47 mouse cellular contexts compared by ENCODE assay signal in the genomic region with DNA sequence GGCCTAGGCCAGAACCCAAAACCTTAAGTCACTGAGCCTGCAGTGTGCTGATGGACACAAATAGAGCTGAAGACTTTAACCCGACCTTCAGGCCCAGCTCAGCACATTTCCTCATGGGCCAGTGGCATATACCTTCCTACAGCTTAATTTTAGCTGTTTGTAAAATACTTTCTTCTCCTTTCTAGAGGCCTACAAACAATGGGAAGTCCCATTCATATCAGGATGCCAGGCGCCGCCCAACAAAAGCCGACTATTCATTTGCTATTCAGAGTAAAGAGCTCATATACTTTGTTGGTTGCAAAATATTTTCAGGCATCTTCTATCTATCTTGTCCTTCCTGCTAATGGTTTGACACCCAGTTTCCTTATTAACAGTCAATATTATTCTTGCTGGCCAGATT. TPM values are rescaled to one million over a fixed set of nuclear protein-coding genes. Genes with fewer than 3 reads are reported as not detected.
"Had no signal": no experiment of that assay in that cellular context is flagged by ENCODE, and none has a peak within 500 bp of the region (broad histone marks: within the 10 kb centered on the region; RNA-seq: fewer than 3 reads in every experiment).

No protein-coding gene starts in this region.

- H3K4me3 ChIP-seq: heart, embryonic 12.5 days; heart, embryonic 13.5 days; heart, embryonic 15.5 days; hindbrain, embryonic 10.5 days; hindbrain, embryonic 12.5 days; hindbrain, embryonic 13.5 days; hindbrain, embryonic 15.5 days; intestine, embryonic 15.5 days; kidney, embryonic 15.5 days; layer of hippocampus, adult 2 months; left cerebral cortex, adult 2 months had no signal

- H3K9ac ChIP-seq: heart, embryonic 12.5 days; heart, embryonic 13.5 days; heart, embryonic 15.5 days; hindbrain, embryonic 12.5 days; hindbrain, embryonic 13.5 days; hindbrain, embryonic 14.5 days; hindbrain, embryonic 15.5 days; intestine, embryonic 15.5 days; kidney, embryonic 15.5 days had no signal

- H3K36me3 ChIP-seq: heart, embryonic 12.5 days; heart, embryonic 13.5 days; heart, embryonic 15.5 days; hindbrain, embryonic 10.5 days; hindbrain, embryonic 12.5 days; hindbrain, embryonic 13.5 days; hindbrain, embryonic 15.5 days; intestine, embryonic 15.5 days; kidney, embryonic 15.5 days had no signal

- DNase-seq: heart, postnatal 10 days; heart, postnatal 14 days; heart, postnatal 36 days; kidney, adult 11 months; kidney, adult 18-20 months; kidney, adult 2 months; kidney, adult 8-10 months; kidney, adult 9 months; kidney, postnatal 10 days; kidney, postnatal 14 days; kidney, postnatal 25 days; kidney, postnatal 36 days; kidney, postnatal 4 days; layer of hippocampus, adult 9-11 months; layer of hippocampus, postnatal 36 days had no signal

- H3K9me3 ChIP-seq: heart, embryonic 12.5 days; heart, embryonic 13.5 days; heart, embryonic 15.5 days; hindbrain, embryonic 10.5 days; hindbrain, embryonic 12.5 days; hindbrain, embryonic 13.5 days; hindbrain, embryonic 15.5 days; intestine, embryonic 15.5 days; kidney, embryonic 15.5 days had no signal

- H3K27me3 ChIP-seq: heart, embryonic 12.5 days; heart, embryonic 13.5 days; heart, embryonic 15.5 days; hindbrain, embryonic 12.5 days; hindbrain, embryonic 13.5 days; hindbrain, embryonic 15.5 days; intestine, embryonic 15.5 days; kidney, embryonic 15.5 days had no signal

- H3K27ac ChIP-seq: heart, embryonic 13.5 days; heart, embryonic 15.5 days; hindbrain, embryonic 10.5 days; hindbrain, embryonic 12.5 days; hindbrain, embryonic 13.5 days; hindbrain, embryonic 14.5 days; hindbrain, embryonic 15.5 days; hindbrain, postnatal 0 days; intestine, embryonic 15.5 days; kidney, embryonic 15.5 days; kidney, postnatal 0 days; layer of hippocampus, adult 2 months; left cerebral cortex, adult 2 months had no signal

- H3K4me1 ChIP-seq: heart, embryonic 12.5 days; heart, embryonic 13.5 days; heart, embryonic 15.5 days; hindbrain, embryonic 10.5 days; hindbrain, embryonic 12.5 days; hindbrain, embryonic 13.5 days; hindbrain, embryonic 15.5 days; intestine, embryonic 15.5 days; kidney, embryonic 15.5 days had no signal

RNA-seq across cellular contexts. Expression of a gene that starts 40.8 kb away (rescaled TPM):
- total RNA-seq: hematopoietic stem cell, adult 5-6 weeks; hindbrain, postnatal 0 days; layer of hippocampus, adult 2 months; layer of hippocampus, adult 8-10 months; layer of hippocampus, postnatal 10 days; layer of hippocampus, postnatal 14 days; layer of hippocampus, postnatal 25 days; layer of hippocampus, postnatal 36 days; left cerebral cortex, adult 18-20 months; left cerebral cortex, adult 2 months; left cerebral cortex, adult 8-10 months; left cerebral cortex, postnatal 10 days had no signal
- polyA plus RNA-seq: heart, embryonic 12.5 days; heart, embryonic 13.5 days; heart, embryonic 15.5 days; heart, embryonic 16.5 days; hindbrain, embryonic 10.5 days; hindbrain, embryonic 11.5 days; hindbrain, embryonic 12.5 days; hindbrain, embryonic 13.5 days; hindbrain, embryonic 15.5 days; hindbrain, embryonic 16.5 days; hindbrain, postnatal 0 days; inflammation-experienced regulatory T-cells, adult 6 months; intestine, embryonic 14.5 days; intestine, embryonic 15.5 days; intestine, embryonic 16.5 days; intestine, postnatal 0 days; kidney, adult 2 months; kidney, embryonic 14.5 days; kidney, embryonic 15.5 days; kidney, embryonic 16.5 days; kidney, postnatal 0 days; large intestine, adult 2 months had no signal
